Mouse (Mus musculus) embryonic facial prominence, embryonic 11.5 days (tissue): ENCODE data around the gene Galns. TPM values are rescaled to one million over a fixed set of nuclear protein-coding genes. Genes with fewer than 3 reads are reported as not detected.

Experiments
- ATAC-seq: fragments of 200-750 bp; cut with Nextera tagmentation; replicated peaks from 2 replicates; pipeline ENCODE4 v1.8.0; 2017; ENCODE audit warnings: low read depth; ENCODE audit not compliant: insufficient number of reproducible peaks, low FRiP score, low TSS enrichment
- DNase-seq: peaks from one replicate; pipeline ENCODE4 v3.0.0-alpha.2; 2015; ENCODE audit warnings: low spot score
- H3K27ac ChIP-seq: fragments of 300-500 bp; sonication (generic); replicated peaks from 2 replicates; pipeline ENCODE4 v1.5.1; 2014; ENCODE audit warnings: mild to moderate bottlenecking, low read depth, low read length, control low read depth
- H3K27me3 ChIP-seq: fragments of 300-500 bp; sonication (generic); 2 replicates; pipeline ENCODE4 v1.6.1; 2014; ENCODE audit warnings: mild to moderate bottlenecking, low read length, moderate library complexity, mixed read lengths; ENCODE audit not compliant: control insufficient read depth, insufficient read depth
- H3K36me3 ChIP-seq: fragments of 300-500 bp; sonication (generic); replicated peaks from 2 replicates; pipeline ENCODE4 v1.6.1; 2014; ENCODE audit warnings: low read depth, mild to moderate bottlenecking, low read length, moderate library complexity, mixed read lengths; ENCODE audit not compliant: control insufficient read depth, insufficient read depth
- H3K4me1 ChIP-seq: fragments of 300-500 bp; sonication (generic); 2 replicates; pipeline ENCODE4 v1.6.1; 2014; ENCODE audit warnings: low read length, mixed read lengths; ENCODE audit not compliant: control insufficient read depth, insufficient read depth
- H3K4me2 ChIP-seq: fragments of 300-500 bp; sonication (generic); 2 replicates; pipeline ENCODE4 v1.6.1; 2014; ENCODE audit warnings: low read depth, mild to moderate bottlenecking, control low read depth, low read length, moderate library complexity
- H3K4me3 ChIP-seq: fragments of 300-500 bp; sonication (generic); 2 replicates; pipeline ENCODE4 v1.5.1; 2014; ENCODE audit warnings: low read depth, low read length, control low read depth
- H3K9ac ChIP-seq: fragments of 300-500 bp; sonication (generic); replicated peaks from 2 replicates; pipeline ENCODE4 v1.6.1; 2014; ENCODE audit warnings: mild to moderate bottlenecking, control low read depth, low read length
- H3K9me3 ChIP-seq: fragments of 300-500 bp; sonication (generic); replicated peaks from 2 replicates; pipeline ENCODE4 v1.6.1; 2016; ENCODE audit warnings: mild to moderate bottlenecking, low read length, inconsistent platforms, mixed read lengths; ENCODE audit not compliant: control insufficient read depth
- WGBS: fragments of 180-500 bp; shearing (Covaris S2); extraction: QIAGEN DNeasy Blood & Tissue Kit; methylation state at CpG from one replicate; pipeline ENCODE4 v1.1.7; 2014; 5-methylcytosine and 5-hydroxymethylcytosine counted together
- polyA plus RNA-seq: library from polyadenylated mRNA; unstranded; fragments of >200 nt; fragmentation: Nextera tagmentation; extraction: Ambion mirVana; gene quantifications from 2 replicates; pipeline ENCODE4 v1.2.1, GENCODE M21; 2014

Gene Galns
- polyA plus RNA-seq, 1 experiment from 2014 or later = 4.3 TPM

DNA sequence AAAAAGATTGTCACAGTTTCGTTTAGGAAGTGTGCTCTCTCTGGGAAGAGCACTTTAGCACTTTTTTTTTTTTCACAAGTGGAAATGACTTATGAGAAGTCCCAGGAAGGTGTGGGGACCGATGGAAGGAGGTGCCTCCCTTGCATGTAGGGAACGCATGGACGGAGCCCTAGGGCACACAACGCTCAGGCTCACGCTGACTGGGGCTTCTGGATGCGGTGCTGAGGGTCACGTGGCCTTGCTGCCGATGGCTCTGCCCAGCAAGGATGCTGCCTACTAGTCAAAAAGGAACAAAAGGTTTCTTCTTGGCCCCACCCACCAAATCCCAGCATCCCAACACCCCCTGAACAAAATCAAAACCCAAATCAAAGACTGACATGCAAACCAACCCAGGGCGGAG is 18.1 kb upstream of the Galns start:
- 17% methylated on average over 10 of the region's 10 CpGs for WGBS
- no peak overlapping the region for H3K9ac ChIP-seq
- no peaks in the 10 kb centered on the region for H3K27me3 ChIP-seq

DNA sequence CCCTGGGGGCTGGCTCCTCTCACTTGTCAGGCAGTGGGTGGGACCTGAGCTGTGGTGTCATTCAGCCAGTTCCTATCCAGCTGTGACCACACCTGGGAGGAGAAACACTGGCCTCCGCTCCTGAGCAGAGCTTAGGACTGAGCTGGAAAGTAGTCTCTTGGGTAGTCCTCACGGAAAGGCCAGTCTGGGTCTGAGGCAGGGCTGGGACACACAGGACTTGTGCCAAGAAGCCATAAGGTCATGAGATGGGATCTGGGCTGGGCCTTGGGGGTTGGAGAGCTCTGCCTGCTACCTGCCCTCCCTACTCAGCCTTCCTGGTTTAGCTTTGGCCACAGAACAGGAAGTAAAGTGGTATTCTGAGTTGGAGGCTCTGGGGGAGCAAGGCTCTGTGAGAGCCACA is 15.6 kb upstream of the Galns start:
- no peaks in the 10 kb centered on the region for H3K27me3 ChIP-seq
- no peak overlapping the region for H3K27ac ChIP-seq
- 67% methylated on average over 2 of the region's 2 CpGs for WGBS
- H3K4me2 ChIP-seq = no peak overlapping the region
- H3K9me3 ChIP-seq = no peaks in the 10 kb centered on the region
- H3K36me3 ChIP-seq = no peaks in the 10 kb centered on the region
- no peak overlapping the region for H3K4me3 ChIP-seq
- no peak overlapping the region for H3K9ac ChIP-seq
- no peaks in the 10 kb centered on the region; the same call in 1 of the 2 replicates for H3K4me1 ChIP-seq
- ATAC-seq (no peak), DNase-seq (no peak)

More for the DNA sequence above, 18.1 kb upstream of the Galns start:
- H3K27ac ChIP-seq = no peak overlapping the region
- DNase-seq = no peak
- H3K4me2 ChIP-seq = no peak overlapping the region
- no peak overlapping the region for H3K4me3 ChIP-seq
- ATAC-seq = no peak
- H3K9me3 ChIP-seq = no peaks in the 10 kb centered on the region
- no peaks in the 10 kb centered on the region for H3K36me3 ChIP-seq
- no peaks in the 10 kb centered on the region; the same call in 1 of the 2 replicates for H3K4me1 ChIP-seq

DNA sequence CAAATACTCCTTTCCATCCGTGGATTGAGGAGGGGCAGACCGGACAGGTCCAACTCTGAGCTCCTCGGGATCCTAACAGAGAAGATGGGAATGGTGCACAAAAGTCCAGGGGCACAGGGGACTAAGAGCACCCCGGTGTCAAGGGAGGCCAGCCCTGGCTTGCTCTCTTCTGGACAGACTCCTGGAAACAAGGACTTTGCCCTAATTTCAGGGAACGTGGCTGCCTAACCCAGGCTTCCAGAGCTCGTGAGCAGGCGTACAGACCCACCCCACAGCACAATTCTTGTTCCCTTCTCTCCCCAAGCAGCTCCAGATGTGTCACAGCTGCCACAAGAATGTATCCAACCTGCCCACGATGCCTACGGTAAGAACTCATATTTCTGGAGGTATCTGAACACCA is 14.5 kb upstream of the Galns start:
- 81% methylated on average over 9 of the region's 9 CpGs for WGBS
- no peaks in the 10 kb centered on the region; the same call in 1 of the 2 replicates for H3K4me1 ChIP-seq

DNA sequence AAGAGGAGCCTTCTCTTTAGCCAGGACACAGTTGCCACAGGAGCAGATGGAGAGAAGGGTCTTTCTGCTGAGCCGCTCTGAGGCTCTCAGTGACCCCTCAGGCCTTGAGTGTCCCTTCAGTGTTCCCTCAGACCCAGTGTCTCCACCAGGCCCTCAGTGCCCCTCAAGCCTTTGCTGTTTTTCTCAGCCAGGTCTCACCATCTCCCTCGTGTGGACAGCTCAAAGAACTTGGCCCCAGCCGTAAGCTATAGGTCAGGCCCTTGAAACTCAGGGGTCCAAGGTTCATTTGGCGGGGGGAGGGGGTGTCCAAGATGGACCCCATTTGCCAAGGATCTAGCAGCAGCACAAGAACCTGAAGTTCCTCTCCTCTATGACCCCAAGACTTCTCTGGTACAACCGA is 13.4 kb upstream of the Galns start:
- Histone ChIP-seq H3K27me3 (no peaks in the 10 kb centered on the region), H3K9ac (no peak overlapping the region), H3K4me3 (no peak overlapping the region), H3K36me3 (no peaks in the 10 kb centered on the region), H3K4me1 (peaks cover 3% of the 10 kb centered on the region; the same call in 1 of the 2 replicates), H3K4me2 (no peak overlapping the region), H3K9me3 (no peaks in the 10 kb centered on the region), H3K27ac (no peak overlapping the region)
- ATAC-seq (no peak), DNase-seq (no peak)
- 71% methylated on average over 5 of the region's 5 CpGs for WGBS

More for the DNA sequence above, 14.5 kb upstream of the Galns start:
- no peaks in the 10 kb centered on the region for H3K36me3 ChIP-seq
- DNase-seq (no peak), ATAC-seq (no peak)
- no peak overlapping the region for H3K4me3 ChIP-seq
- no peak overlapping the region for H3K9ac ChIP-seq
- no peak overlapping the region for H3K4me2 ChIP-seq
- H3K27me3 ChIP-seq = no peaks in the 10 kb centered on the region
- no peak overlapping the region for H3K27ac ChIP-seq
- no peaks in the 10 kb centered on the region for H3K9me3 ChIP-seq

DNA sequence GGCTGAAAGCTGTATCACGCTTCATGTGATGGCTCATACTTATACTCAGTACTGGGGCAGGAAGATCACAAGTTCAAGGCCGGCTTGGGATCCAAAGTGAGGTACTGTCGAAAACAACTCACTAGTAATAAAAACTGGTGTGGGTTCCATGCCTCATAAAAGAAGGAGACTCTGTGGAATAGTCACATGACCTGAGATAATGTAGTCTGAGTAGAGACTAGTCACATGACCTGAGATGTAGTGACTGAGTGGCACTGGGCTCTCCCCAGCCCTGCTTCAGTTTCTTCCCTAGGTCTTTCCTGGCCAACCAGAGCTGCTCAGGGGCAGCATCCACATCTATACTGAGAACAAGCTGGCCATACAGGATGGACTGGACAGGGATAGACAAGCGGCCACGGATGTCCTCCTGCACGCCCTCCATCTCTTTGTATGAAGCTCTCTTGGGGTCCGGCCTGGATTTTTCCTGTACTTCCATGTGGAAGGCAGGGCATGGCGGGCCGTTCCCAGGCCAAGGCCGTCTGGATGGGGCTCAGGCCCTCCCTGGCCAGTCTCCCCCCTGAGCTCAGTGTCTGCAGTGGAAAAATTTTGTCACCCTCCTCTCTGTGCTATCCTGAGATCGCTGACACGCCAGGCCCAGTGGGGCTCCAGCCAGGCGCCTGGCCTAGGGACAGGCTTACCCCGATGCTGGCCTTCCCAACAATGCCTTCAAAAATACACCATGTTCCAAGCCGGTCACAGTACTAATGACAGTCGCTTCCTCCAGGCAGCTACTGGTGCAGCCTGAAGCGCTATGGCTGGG is 12.8 kb upstream of the Galns start:
- H3K27me3 ChIP-seq = no peaks in the 10 kb centered on the region
- H3K4me2 ChIP-seq = no peak overlapping the region
- H3K9me3 ChIP-seq = no peaks in the 10 kb centered on the region
- no peak overlapping the region for H3K4me3 ChIP-seq
- no peak for ATAC-seq
- peaks cover 3% of the 10 kb centered on the region; the same call in 1 of the 2 replicates for H3K4me1 ChIP-seq
- no peak overlapping the region for H3K9ac ChIP-seq
- no peaks in the 10 kb centered on the region for H3K36me3 ChIP-seq
- no peak overlapping the region for H3K27ac ChIP-seq
- DNase-seq = no peak
- WGBS = 90% methylated on average over 17 of the region's 17 CpGs

DNA sequence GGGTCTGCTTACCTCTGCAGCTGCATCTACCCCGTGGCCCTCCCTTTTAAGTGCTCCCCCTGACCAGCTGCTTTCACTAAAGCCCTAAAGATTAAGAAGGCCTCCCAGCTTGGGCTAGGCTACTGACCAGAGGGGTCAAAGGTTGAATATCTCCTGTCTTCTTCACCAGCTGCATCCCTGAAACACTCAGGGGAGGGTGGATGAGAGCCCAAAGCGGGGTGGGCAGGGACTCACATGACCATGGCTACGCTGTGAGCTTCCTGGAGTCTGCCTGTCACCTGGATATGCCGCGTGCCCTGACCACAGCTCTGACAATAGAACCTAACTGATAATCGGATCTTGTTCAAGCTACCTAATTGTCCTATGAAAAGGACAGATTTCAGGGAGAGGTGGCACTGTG is 11.5 kb upstream of the Galns start, which contains the start of gene Pabpn1l:
Gene Pabpn1l (minus strand): TSS at position 13 of the 400 bp plus-strand sequence.
- peaks cover 3% of the 10 kb centered on the region; the same call in 1 of the 2 replicates for H3K4me1 ChIP-seq
- 59% methylated on average over 6 of the region's 6 CpGs for WGBS
- H3K27ac ChIP-seq = no peak within 1 kb of the TSS

DNA sequence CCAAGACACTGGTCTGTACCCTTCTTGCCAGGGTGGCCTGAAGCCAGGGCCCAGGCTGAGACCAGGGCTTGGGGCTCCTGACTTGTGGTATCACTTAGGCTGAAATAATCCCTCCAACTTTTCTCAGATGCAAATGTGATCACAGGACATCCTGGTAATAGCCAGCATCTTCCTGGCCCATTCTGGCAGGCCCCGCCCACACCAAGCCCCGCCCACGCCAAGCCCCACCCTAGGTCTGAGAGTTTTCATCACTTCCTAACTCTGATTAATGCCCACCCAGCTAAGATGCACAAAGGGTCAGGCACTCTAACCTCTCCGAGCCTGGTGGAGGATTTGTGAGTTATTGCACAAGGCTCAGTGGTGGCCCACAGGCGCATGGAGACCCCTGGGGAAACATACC is 9.2 kb upstream of the Galns start:
- WGBS = 40% methylated on average over 5 of the region's 5 CpGs
- no peak overlapping the region for H3K27ac ChIP-seq
- H3K4me3 ChIP-seq = no peak overlapping the region
- ATAC-seq (no peak), DNase-seq (no peak)
- H3K4me2 ChIP-seq = no peak overlapping the region
- no peaks in the 10 kb centered on the region for H3K36me3 ChIP-seq
- no peak overlapping the region for H3K9ac ChIP-seq
- no peaks in the 10 kb centered on the region for H3K27me3 ChIP-seq
- H3K9me3 ChIP-seq = no peaks in the 10 kb centered on the region
- peaks cover 3% of the 10 kb centered on the region; the same call in 1 of the 2 replicates for H3K4me1 ChIP-seq

More for the DNA sequence above, 11.5 kb upstream of the Galns start, which contains the start of gene Pabpn1l:
- H3K36me3 ChIP-seq = no peaks in the 10 kb centered on the region
- H3K9me3 ChIP-seq = no peaks in the 10 kb centered on the region
- H3K4me2 ChIP-seq = no peak within 1 kb of the TSS
- no peak for DNase-seq
- no peaks in the 10 kb centered on the region for H3K27me3 ChIP-seq
- no peak within 1 kb of the TSS for H3K9ac ChIP-seq
- H3K4me3 ChIP-seq = no peak within 1 kb of the TSS
- ATAC-seq = no peak

DNA sequence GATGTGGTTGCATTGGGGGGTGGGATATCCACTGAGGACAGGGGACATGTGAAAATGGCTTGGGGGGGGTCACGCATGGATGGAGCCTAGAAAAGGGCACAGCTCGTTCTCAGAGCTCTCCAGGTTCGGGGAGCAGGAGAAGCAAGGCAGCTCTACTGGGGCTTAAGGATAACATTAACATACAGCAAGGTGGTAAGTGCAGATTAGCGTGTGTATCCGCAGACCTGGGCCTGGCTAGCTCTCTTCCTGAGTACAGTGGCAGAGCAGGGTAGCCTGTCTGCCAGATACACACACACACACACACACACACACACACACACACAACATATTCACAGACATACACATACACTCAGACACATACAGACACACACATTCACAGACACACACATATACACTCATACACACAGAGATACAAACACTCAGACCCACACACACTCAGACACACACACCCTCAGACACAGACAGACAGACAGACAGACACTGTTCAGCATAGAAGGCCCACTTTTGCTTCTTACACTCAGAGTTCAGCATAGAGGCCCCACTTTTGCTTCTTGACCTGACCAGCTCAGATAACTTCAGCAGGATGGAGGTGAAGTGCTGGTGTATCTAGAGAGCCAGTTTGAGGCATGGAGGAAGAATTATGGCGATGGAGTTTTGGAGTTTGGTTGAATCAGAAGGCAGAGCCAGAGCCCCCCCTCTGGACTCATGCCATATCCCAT is 7.6 kb upstream of the Galns start:
- H3K4me3 ChIP-seq = no peak overlapping the region
- 63% methylated on average over 6 of the region's 6 CpGs for WGBS
- no peak for ATAC-seq
- H3K4me2 ChIP-seq = no peak overlapping the region
- no peak for DNase-seq
- H3K36me3 ChIP-seq = no peaks in the 10 kb centered on the region
- H3K9me3 ChIP-seq = no peaks in the 10 kb centered on the region
- no peaks in the 10 kb centered on the region for H3K27me3 ChIP-seq
- no peak overlapping the region for H3K27ac ChIP-seq
- H3K4me1 ChIP-seq = peaks cover 3% of the 10 kb centered on the region; the same call in 1 of the 2 replicates
- no peak overlapping the region for H3K9ac ChIP-seq
